Mouse (Mus musculus) embryonic facial prominence, embryonic 11.5 days (tissue): ENCODE data around the gene Egfem1. TPM values are rescaled to one million over a fixed set of nuclear protein-coding genes. Genes with fewer than 3 reads are reported as not detected.

Source experiments
- ATAC-seq: fragments of 200-750 bp; cut with Nextera tagmentation; replicated peaks from 2 replicates; pipeline ENCODE4 v1.8.0; 2017; ENCODE audit warnings: low read depth; ENCODE audit not compliant: insufficient number of reproducible peaks, low FRiP score, low TSS enrichment
- DNase-seq: peaks from one replicate; pipeline ENCODE4 v3.0.0-alpha.2; 2015; ENCODE audit warnings: low spot score
- H3K27ac ChIP-seq: fragments of 300-500 bp; sonication (generic); replicated peaks from 2 replicates; pipeline ENCODE4 v1.5.1; 2014; ENCODE audit warnings: mild to moderate bottlenecking, low read depth, low read length, control low read depth
- H3K27me3 ChIP-seq: fragments of 300-500 bp; sonication (generic); 2 replicates; pipeline ENCODE4 v1.6.1; 2014; ENCODE audit warnings: mild to moderate bottlenecking, low read length, moderate library complexity, mixed read lengths; ENCODE audit not compliant: control insufficient read depth, insufficient read depth
- H3K36me3 ChIP-seq: fragments of 300-500 bp; sonication (generic); replicated peaks from 2 replicates; pipeline ENCODE4 v1.6.1; 2014; ENCODE audit warnings: low read depth, mild to moderate bottlenecking, low read length, moderate library complexity, mixed read lengths; ENCODE audit not compliant: control insufficient read depth, insufficient read depth
- H3K4me1 ChIP-seq: fragments of 300-500 bp; sonication (generic); 2 replicates; pipeline ENCODE4 v1.6.1; 2014; ENCODE audit warnings: low read length, mixed read lengths; ENCODE audit not compliant: control insufficient read depth, insufficient read depth
- H3K4me2 ChIP-seq: fragments of 300-500 bp; sonication (generic); 2 replicates; pipeline ENCODE4 v1.6.1; 2014; ENCODE audit warnings: low read depth, mild to moderate bottlenecking, control low read depth, low read length, moderate library complexity
- H3K4me3 ChIP-seq: fragments of 300-500 bp; sonication (generic); 2 replicates; pipeline ENCODE4 v1.5.1; 2014; ENCODE audit warnings: low read depth, low read length, control low read depth
- H3K9ac ChIP-seq: fragments of 300-500 bp; sonication (generic); replicated peaks from 2 replicates; pipeline ENCODE4 v1.6.1; 2014; ENCODE audit warnings: mild to moderate bottlenecking, control low read depth, low read length
- H3K9me3 ChIP-seq: fragments of 300-500 bp; sonication (generic); replicated peaks from 2 replicates; pipeline ENCODE4 v1.6.1; 2016; ENCODE audit warnings: mild to moderate bottlenecking, low read length, inconsistent platforms, mixed read lengths; ENCODE audit not compliant: control insufficient read depth
- whole genome bisulfite sequencing: fragments of 180-500 bp; shearing (Covaris S2); extraction: QIAGEN DNeasy Blood & Tissue Kit; methylation state at CpG from one replicate; pipeline ENCODE4 v1.1.7; 2014; 5-methylcytosine and 5-hydroxymethylcytosine counted together
- polyA plus RNA-seq: library from polyadenylated mRNA; unstranded; fragments of >200 nt; fragmentation: Nextera tagmentation; extraction: Ambion mirVana; gene quantifications from 2 replicates; pipeline ENCODE4 v1.2.1, GENCODE M21; 2014

The Egfem1 gene
- polyA plus RNA-seq, 1 experiment from 2014 or later, result 5.0 TPM

- Histone ChIP-seq H3K9me3 (no peaks in the 10 kb centered on the region), H3K4me3 (no peak overlapping the region), H3K4me2 (no peak overlapping the region), H3K27me3 (no peaks in the 10 kb centered on the region), H3K9ac (no peak overlapping the region), H3K27ac (no peak overlapping the region), H3K4me1 (no peaks in the 10 kb centered on the region), H3K36me3 (no peaks in the 10 kb centered on the region)
- ATAC-seq (no peak), DNase-seq (no peak)
- 77% methylated on average over 6 of the region's 6 CpGs for WGBS
Observed at GRCm38 (mm10) chr3:29190263-29190662, 108.4 kb downstream of the Egfem1 start.

- Histone ChIP-seq H3K4me1 (no peaks in the 10 kb centered on the region), H3K4me3 (no peak overlapping the region), H3K27me3 (no peaks in the 10 kb centered on the region), H3K9me3 (no peaks in the 10 kb centered on the region), H3K27ac (no peak overlapping the region), H3K4me2 (no peak overlapping the region), H3K9ac (no peak overlapping the region), H3K36me3 (no peaks in the 10 kb centered on the region)
- DNase-seq, result no peak
- 63% methylated on average over 10 of the region's 10 CpGs for WGBS
- ATAC-seq, result no peak
Observed at GRCm38 (mm10) chr3:29197727-29198512, 116.1 kb downstream of the Egfem1 start.

GRCm38 (mm10) chr3:29200601-29201000, 118.8 kb downstream of the Egfem1 start:
- DNase-seq (no peak), ATAC-seq (no peak)
- no peaks in the 10 kb centered on the region for H3K9me3 ChIP-seq
- H3K36me3 ChIP-seq, result no peaks in the 10 kb centered on the region
- no peak overlapping the region for H3K27ac ChIP-seq
- H3K4me2 ChIP-seq, result no peak overlapping the region
- no peaks in the 10 kb centered on the region for H3K27me3 ChIP-seq
- H3K4me3 ChIP-seq, result no peak overlapping the region
- H3K9ac ChIP-seq, result no peak overlapping the region
- no peaks in the 10 kb centered on the region for H3K4me1 ChIP-seq
- WGBS, result 85% methylated on average over 8 of the region's 8 CpGs

GRCm38 (mm10) chr3:29202536-29202935, 120.7 kb downstream of the Egfem1 start:
- Histone ChIP-seq H3K4me2 (no peak overlapping the region), H3K27me3 (no peaks in the 10 kb centered on the region), H3K9ac (no peak overlapping the region), H3K27ac (no peak overlapping the region), H3K4me1 (no peaks in the 10 kb centered on the region), H3K9me3 (no peaks in the 10 kb centered on the region), H3K4me3 (no peak overlapping the region), H3K36me3 (no peaks in the 10 kb centered on the region)
- DNase-seq, result no peak
- no peak for ATAC-seq
- WGBS, result 93% methylated on average over 6 of the region's 6 CpGs

GRCm38 (mm10) chr3:29222414-29222813, 140.6 kb downstream of the Egfem1 start:
- Histone ChIP-seq H3K4me2 (no peak overlapping the region), H3K36me3 (no peaks in the 10 kb centered on the region), H3K27ac (no peak overlapping the region), H3K9me3 (no peaks in the 10 kb centered on the region), H3K9ac (no peak overlapping the region), H3K27me3 (no peaks in the 10 kb centered on the region), H3K4me1 (no peaks in the 10 kb centered on the region), H3K4me3 (no peak overlapping the region)
- DNase-seq (no peak), ATAC-seq (no peak)
- 90% methylated on average over 2 of the region's 2 CpGs for WGBS

GRCm38 (mm10) chr3:29229712-29230111, 147.9 kb downstream of the Egfem1 start:
- DNase-seq (no peak), ATAC-seq (no peak)
- no peak overlapping the region for H3K9ac ChIP-seq
- no peaks in the 10 kb centered on the region for H3K27me3 ChIP-seq
- no peaks in the 10 kb centered on the region for H3K4me1 ChIP-seq
- no peaks in the 10 kb centered on the region for H3K36me3 ChIP-seq
- no peak overlapping the region for H3K4me2 ChIP-seq
- no peaks in the 10 kb centered on the region for H3K9me3 ChIP-seq
- no peak overlapping the region for H3K4me3 ChIP-seq
- H3K27ac ChIP-seq, result no peak overlapping the region
- 59% methylated on average over 2 of the region's 2 CpGs for WGBS

GRCm38 (mm10) chr3:29235477-29235876, 153.7 kb downstream of the Egfem1 start:
- Histone ChIP-seq H3K36me3 (no peaks in the 10 kb centered on the region), H3K4me1 (no peaks in the 10 kb centered on the region), H3K27me3 (no peaks in the 10 kb centered on the region), H3K4me3 (no peak overlapping the region), H3K9me3 (no peaks in the 10 kb centered on the region), H3K27ac (no peak overlapping the region), H3K9ac (no peak overlapping the region), H3K4me2 (no peak overlapping the region)
- ATAC-seq, result no peak
- peak; percentile 6 for DNase-seq
- WGBS, result 49% methylated on average over 4 of the region's 4 CpGs

GRCm38 (mm10) chr3:29236517-29236916, 154.7 kb downstream of the Egfem1 start:
- H3K9ac ChIP-seq, result no peak overlapping the region
- H3K27ac ChIP-seq, result no peak overlapping the region
- H3K4me3 ChIP-seq, result no peak overlapping the region
- DNase-seq, result no peak
- no peak overlapping the region for H3K4me2 ChIP-seq
- H3K36me3 ChIP-seq, result no peaks in the 10 kb centered on the region
- H3K27me3 ChIP-seq, result no peaks in the 10 kb centered on the region
- WGBS, result 78% methylated on average over 5 of the region's 5 CpGs
- ATAC-seq, result no peak
- no peaks in the 10 kb centered on the region for H3K9me3 ChIP-seq
- no peaks in the 10 kb centered on the region for H3K4me1 ChIP-seq
